Mouse (Mus musculus): Measurements from ENCODE around the gene Btg3. TPM values are rescaled to one million over a fixed set of nuclear protein-coding genes. Genes with fewer than 3 reads are reported as not detected.
A peak's percentile ranks its signal among the peaks of the same experiment; 100 is the strongest.

The Btg3 gene
- total RNA-seq, 2 experiments from 2014 or later = 7.6 to 9.9 TPM

DNA sequence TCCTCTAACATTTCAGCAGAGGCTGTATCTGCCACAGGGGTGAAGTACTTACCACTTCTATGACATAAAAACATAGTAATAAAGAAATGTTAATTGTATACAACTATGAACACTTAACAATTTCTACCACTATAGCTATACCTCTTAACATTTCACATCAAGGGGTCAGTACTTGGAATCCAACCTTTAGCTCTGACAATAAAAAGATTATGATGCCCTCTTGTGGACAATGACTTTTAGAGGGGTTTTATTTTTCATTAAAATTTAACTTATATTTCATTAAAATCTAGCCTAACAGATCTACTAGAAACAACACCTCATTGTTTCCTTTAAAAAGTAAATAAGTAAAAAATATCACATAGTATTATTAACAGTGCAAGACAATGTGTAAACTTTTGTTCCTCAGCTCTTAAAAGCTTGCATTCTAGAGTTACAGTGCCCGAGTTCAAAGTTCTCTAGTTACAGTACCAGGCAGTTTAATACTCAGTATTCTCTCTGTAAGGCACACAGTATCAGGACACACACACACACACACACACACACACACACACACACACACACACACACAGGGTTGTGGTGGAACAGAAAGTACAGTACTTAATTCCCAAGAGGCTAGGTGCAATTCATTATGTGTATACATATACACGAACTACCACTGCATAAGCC, 30.2 kb downstream of the Btg3 start:
- DNase-seq = no peak

DNA sequence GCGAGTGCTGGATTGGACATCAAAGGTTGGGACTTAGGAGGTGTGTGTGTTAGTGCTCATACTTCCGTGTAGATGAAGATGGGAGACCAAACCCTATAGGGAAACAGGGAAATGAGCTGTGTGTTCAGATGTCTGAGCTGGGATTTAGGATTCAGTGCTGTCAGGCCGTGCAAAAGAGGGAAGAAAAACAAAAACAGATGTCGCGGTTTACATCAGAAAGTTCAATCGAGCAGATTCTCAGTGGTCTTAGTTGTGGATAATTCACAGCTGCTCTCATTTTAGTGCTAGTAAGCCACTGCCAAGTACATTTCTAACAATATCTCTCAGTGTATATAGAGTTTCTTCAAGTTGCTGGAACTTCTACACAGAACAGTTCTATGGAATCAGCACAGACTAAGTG, 33.2 kb downstream of the Btg3 start:
- DNase-seq = no peak

DNA sequence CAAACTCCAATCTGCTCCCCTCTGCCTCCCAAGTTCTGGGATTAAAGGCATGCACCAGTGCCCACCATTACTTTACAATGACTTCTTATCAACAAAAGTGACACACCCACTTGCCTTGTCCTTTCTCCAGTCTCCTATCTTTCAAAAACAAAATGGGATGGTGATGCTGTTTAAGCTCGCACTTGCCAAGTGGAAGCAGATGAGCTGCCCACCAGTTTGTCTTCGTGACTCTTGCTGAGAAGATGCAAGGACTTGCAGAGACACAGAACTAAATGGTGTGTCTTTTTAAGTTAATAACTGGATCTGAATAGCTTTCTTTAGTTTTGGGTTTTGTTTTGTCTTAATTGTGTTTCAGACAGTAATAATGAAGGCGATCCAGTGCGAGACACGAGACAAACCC, 34.2 kb downstream of the Btg3 start:
- DNase-seq = no peak

DNA sequence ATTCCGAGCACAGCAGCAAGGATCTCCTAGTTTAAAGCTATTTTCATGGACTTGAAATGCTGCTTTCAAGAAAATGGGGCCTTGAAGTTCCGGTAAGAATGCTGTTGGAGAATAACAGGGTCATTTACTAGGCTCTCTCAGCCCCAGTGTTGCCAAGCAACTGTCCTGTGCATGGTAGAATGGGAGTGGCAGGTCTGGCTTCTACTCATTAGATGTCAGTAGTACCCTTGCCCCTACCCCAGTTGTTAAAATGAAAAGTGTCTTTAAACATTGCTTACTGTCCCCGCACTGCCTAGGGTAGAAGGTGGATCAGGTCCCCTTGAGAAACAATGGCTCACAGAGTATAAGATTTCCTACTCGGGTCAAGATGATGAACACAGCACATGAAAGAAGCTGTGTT, 35.6 kb downstream of the Btg3 start:
- DNase-seq = no peak

DNA sequence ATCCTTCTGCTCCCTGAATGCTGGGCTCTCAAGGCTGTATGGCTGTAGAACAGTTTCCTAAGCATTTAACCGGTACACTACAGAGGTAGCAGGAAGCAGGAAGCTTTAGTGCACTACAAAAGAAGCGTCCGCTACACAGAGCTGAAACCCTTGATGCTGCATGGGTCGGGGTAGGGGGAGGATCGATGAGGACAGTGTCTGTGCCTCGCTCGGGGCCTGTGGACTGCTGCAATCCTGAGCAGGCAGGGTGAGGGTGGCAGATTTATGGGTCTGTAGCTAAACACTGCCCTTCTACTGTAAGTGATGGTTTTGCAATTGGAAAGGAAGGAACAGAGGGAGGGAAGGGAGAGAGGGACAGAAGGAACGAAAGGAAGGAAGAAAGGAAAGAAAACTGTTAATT, 39.8 kb downstream of the Btg3 start:
- no peak for DNase-seq

DNA sequence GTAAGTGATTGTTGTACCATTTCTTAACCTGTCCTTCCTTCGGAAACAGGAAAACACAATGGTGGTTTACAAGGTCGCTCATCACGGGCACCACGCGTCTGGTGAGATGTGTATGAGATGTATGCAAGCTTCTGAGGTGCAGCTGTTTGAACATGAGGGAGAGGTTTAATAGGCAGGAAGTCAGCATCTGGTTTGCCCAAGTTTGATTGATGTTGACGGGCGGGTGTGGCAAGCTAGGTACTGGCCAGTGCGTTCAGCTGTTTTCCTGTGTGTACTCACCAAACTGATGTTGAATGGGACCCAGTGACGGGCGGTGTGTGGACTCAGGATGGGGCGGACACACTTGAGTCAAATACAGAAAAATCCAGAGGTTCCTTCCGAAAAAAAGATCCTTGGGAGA, 49.0 kb downstream of the Btg3 start:
- no peak for DNase-seq

DNA sequence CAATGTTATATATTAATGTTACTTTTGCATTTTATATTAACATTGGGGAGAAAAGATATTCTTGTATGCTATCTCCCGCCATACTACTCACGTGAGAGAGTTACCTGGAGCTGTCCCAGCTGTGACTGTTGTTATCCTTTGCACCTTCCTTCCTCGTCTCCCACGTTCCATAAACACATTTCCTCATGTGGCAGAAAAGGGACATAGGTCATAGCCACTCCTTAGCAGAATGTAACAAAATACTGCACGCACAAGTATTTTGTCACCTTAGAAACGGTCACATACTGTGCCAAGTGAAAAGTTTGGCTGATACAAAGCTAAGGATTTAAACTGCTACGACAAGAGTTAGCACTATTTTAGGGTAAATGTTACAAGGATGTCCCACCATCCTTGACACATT, 49.4 kb downstream of the Btg3 start:
- DNase-seq = no peak

DNA sequence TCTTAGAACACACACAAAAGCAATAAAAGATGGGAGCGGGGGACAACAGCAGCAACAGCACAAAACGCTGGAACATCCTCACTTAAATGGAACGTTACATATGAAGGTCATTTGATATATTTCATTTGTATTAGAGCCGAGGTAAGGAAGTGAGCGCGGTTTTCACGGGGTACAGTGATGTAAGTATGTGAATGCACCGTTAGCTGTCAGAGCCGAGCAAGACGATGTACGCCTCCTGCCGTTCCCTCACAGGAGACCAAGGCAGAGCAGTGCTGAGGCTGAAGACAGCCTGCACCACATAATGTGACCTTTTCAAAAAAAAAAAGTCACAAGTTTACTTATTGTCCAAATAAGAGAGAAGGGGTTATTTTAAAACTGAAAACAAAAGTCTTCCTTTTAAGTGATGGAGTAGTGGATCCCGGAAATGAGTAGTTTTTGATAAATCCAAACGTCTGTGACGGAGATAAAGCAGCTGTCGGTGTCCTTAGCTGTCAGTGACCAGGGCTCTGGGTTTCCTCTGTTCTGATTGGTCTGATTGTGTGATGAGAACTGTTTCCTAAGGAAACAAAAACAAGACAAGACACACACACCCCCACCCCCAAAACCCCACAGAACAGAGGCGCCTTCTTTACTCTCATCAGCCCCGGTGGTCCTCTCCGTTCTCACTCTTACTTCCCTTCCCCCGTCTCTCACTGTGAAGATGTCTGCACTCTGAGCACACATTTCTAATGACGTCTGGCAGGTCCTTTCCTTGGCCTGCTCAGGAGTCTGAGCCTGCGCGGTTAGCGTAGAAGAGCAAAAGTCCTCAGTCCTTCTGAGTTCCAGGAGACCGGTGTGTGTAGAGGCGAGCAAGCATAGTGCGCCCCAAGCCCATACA, 50.8 kb downstream of the Btg3 start:
- DNase-seq = no peak

DNA sequence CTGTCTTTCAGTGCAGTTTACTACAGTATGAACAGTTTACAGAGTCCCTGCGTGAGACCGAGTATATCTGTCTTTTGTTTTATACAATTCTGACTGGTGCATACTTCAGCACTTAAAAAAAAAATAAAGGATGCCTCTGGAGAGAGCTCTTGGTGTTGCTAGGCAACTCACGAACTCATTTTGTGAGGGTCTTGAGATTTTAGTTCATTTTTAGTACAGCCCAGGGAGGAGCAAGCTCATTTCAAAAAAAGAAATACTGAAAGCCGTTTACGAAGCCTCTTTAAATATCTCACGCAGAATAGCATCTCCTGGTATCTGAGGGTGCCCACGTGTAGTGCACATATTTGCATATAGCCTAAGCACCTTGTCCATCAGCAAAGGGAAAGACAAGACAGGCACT, 54.9 kb downstream of the Btg3 start:
- DNase-seq = no peak

DNA sequence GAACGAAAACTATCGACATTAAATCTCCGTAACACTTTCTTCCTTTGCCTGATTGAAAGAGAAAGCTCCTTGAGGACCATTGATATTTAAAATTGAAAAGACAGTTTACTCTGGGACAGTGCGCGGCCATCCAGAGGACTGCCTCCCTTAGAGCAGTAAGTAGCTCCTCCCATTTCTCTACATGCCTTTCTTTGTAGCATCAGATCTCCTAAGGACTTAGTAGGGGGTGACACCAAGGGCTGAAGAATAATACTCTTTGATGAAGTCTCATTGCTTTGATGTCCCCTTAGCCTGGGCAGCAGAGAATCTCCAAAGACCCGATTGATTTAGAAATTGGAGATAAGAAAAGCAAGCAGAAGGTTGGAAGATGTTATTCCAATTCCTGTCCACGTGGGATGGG, 55.4 kb downstream of the Btg3 start:
- DNase-seq = no peak

DNA sequence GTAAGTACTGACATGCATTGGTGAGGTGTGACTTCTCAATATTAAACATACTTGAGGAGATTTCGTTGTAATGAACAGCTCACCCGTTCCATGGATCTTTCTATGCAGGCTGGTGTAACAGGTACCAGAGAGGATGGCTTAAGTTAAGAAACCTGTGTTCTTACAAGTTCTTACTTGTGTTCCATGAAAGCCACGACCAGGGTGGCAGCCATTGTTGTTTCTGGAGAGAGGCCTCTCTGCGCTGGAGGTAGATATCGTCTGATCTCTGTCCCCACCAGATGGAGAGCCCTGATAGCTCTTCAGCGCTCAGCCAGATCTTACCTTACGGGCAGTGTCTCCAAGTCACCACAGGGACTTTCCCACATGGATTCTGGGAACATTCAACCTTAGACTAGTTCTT, 57.3 kb downstream of the Btg3 start:
- no peak for DNase-seq

DNA sequence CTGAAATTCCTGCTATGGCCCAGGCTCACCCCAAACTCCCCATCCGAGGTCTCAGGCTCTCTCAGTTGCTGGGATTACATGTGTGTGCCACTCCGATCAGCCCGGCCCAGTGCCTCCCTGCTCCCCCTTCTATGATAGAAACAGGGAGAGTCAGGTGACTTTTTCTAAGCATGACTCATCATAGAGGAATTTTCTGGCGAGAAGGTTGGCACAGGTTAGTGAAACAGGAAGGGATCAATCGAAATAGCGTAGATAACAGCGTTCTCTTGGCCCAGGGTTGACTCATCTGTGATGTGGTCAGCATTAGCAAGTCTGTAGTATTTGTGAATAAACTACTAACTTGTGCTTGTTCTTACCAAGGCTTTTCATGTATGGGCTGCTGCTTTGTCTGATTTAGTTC, 59.0 kb downstream of the Btg3 start:
- no peak for DNase-seq

DNA sequence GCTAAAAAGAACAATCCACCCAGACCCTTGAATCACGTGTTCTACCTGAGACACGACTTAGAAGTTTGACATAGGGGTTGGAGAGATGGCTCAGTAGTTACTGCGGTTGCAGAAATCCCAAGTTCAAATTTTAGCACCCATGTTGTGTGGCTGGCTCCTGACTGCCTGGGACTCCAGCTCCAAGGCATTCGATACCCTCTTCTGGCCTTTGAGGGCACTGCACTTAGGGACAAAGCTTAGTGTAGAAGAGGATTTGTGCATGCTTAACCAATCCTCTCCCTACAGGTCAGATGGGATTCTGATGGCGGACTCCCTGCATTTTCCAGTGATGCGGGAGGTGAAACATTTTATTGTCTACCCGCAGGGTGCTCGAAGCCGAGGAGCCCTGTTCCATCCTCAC, 60.1 kb downstream of the Btg3 start:
- peak; percentile 44 for DNase-seq

DNA sequence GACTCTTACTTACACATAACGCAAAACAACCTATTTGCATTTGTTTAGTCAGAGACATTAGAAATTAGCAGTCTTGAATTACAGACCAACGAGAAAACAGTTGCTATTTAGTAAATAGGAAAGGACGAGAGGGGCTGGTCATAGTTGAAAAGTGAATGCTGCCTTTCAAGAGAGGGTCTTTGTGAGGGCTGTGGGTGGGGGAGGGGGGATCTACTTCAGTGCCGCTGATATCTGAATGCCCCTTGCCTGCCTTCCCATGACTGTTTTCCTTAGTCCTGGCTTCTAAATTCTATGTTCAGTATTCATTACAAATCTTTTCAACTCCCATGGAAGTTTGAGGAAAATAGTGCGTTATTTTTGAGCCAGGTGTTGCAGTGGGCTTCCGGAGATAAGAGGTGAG, 63.0 kb downstream of the Btg3 start:
- DNase-seq = no peak

DNA sequence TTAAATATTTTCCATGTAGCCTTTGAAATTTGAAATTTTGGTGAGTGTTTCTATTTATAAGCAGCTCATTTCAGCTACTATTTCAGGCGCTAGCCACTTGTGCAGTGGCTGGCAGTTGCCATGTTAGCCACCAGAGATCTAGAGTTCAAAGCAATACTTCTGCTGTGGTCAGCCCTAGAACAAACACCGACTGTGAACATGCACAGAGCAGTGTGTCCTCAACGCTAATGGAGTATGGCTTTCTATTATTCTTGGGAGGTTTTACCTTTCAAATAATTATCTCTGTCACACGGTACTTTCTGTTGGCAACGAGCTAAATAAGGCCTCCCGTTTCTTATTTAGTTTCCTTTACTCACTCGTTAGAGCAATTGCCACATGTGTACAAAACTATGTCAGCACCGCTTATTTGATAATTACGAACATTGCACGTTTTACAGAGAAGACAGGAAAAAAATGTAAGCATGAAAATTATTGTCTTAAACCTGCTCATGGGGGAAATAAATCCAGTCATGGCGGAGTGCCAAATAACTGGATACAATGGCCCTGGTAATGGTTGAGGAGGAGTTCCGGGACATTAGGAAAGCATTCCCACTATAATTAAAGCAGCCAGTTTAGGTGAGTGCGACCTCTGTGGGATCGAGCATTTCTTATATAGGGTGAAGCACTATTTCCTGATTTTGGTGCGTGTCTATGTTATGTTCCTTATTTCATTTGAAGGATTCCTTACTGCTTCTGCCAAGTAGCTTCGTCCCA, 63.7 kb downstream of the Btg3 start:
- DNase-seq = no peak

DNA sequence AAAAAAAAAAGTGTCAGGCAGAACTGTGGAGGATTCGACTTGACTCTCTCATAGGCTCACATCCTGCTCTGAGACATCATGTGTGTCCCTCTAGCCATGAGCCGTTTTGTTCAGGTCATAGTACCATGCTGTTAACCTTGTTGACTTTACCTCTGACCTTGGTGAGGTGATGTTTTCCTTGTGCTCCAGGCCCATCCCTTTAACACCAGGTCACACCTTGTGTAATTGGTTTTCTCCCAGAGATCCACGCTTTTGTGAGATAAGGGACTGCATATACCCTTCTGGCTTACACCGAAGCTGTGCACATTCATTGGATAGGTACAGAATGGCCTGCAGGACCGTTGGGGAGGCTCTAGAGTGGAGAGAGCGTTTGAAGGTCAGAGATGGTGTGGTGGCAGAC, 67.7 kb downstream of the Btg3 start:
- DNase-seq = no peak

DNA sequence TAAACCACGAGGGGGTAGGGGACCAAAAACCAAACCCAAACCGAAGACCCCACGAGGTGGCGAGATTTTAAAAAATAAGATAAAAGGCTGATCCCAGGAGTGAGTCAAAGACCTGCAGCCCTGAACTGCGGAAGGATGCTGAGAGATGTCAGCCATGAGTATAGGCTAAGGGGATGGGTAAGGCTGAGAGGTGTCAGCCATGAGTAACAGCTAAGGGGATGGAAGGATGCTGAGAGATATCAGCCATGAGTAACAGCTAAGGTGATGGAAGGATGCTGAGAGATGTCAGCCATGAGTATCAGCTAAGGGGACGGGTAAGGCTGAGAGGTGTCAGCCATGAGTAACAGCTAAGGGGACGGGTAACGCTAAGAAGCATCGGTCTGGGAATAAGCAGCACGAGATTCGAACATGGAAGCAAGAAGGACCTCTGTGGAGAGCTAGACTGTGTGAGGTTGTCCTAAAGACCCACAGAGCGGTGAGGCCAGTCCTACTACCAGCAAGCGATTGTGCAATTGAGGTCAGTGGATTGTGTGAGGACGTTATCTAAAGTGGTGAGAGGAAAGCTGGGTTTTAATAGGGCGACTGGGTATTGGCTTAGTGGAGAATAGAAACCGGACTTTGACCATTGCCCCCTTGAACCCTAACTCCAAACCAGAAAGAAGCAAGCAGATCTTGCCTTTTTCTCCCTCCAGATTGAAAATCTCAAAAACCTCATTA, 69.4 kb downstream of the Btg3 start:
- no peak for DNase-seq

DNA sequence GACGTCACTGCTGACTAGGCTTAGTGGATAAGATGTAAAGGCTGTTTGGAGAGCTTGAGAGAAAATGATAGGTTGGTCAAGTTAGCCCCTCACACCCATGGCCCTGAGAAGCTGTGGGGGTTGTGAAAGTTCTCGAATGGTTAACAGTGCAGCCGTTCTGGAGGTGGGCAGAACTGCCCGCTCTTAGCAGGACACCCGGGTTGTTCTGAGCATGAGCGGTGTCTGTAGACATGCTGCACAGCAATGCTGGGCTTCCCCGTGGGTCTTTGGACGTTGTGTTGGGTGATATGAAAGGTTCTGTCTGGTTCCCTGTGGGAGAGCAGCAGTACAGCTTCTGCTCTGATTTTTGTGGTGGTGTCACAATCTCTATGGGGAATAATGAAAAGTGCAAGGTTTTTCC, 70.4 kb downstream of the Btg3 start:
- no peak for DNase-seq

DNA sequence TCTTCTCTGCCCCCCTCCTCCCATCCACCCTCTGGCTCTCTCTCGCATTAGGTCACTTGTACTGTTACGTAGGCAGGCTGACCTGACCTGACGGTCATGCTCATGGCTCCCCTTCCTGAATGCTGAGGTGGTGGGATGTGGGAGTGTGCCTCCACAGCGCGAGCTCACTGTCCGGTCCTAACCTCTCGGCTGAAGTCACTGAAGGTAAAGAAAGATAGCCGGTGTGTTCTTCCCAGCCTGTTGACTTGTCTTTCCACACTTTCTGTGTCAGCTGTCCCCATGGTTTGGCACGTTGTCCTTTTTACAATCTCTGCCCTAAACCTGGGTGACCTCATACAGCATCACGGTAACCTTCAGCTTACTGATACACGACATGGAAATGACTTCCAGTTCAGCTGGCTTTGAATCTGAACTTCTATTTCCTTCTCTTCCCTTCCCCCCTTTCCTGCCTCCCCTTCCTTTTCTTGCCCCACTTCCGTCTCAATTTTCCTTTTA, 71.3 kb downstream of the Btg3 start:
- DNase-seq = no peak

DNA sequence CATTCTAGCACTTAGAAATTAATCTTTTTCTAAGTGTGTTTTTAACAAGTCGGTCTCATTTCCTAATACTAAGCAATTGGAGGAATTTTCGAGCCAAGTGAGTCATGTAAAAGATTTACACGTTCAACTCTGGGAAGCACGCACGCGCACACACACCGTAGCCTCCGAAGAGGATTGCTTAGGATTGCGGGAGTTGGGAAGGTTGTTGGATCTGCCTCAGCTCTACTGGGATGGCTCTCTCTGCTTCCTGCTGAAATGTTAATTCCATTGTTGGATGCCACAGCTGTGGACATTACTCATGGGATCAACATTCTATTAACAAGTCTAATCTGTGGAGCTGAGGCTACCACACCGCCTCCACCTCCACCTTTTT, 74.3 kb downstream of the Btg3 start:
- no peak for DNase-seq

DNA sequence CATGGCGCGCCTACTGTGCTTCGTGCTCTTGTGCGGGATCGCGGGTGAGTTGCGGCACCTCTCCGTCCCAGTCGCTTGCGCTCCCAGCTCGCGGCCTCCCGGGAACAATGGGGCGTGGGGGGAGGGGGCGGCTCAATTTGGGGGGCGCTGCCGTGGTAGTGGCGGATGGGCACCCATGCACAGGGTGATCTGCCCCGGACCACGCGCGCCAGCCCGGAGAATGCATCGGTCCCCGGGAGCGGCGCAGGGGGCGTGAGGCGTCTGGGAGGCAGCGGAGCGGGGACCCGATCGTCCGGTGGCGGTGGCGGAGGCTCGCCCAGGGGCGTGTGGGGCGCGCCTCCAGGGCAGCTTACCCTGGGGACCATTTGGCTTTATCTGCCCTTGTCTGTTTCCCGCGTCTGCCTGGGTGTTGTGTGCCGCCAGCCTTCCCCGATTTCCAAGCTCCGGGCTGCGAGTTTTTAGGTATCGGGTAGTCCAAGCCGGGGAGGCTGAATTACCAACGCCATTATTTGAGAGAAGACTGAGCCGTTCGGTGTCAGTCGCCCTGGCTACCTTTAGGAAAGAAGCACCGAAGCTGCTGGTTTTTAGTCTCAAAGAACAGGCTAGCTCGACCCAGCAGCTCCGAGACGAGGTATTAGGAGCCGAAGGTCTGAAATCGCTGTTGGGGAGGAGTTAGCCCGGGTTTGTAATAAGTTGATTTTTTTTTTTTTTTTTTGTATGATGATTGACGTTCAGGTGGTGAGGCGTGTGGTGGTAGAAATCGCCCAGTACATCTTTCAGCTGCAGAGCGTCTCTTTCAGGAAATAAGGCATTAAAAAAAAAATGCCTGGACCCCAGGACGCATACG, 74.9 kb downstream of the Btg3 start:
- DNase-seq = peak; percentile 32
